Mouse (Mus musculus): ENCODE results near the gene Cabin1. TPM values are rescaled to one million over a fixed set of nuclear protein-coding genes. Genes with fewer than 3 reads are reported as not detected.

The Cabin1 gene
- polyA plus RNA-seq, 1 experiment from 2014 or later = 39.0 TPM

DNA sequence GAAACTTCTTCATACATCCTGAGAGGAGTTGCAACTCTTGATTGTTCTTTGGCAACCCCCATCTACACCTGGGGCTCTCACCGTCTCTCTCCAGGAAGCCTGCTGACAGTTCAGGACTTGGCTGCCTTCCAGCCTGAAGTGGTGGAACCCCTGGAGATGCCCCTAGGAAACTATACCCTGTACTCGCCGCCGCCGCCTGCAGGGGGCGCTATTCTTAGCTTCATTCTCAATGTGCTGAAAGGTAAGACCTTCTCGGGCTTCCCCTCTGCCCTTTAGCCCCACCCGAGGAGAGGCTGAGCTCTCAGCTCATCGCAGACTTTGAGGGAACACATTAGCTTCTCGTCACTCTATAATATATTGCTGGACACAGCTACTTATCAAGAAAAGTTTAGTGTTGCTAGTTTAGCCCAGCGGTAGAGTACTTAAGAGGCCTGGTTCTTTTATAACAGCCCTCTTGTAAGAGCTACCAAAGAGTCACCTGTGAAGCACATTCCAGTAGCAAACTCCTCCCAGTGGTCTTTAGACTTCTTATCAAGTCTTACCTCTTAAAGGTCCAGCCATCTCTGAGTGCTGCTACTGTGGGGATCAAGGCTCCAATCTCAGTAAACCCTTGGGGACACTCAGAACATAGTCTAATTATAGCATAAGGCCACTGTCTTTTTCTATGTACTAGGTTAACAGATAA, 158.8 kb downstream of the Cabin1 start:
- Histone ChIP-seq H3K36me3 (replicated peaks) (no peaks in the 10 kb centered on the region), H3K27ac (replicated peaks) (no peak overlapping the region), H3K4me1 (no peaks in the 10 kb centered on the region), H3K27me3 (replicated peaks; ENCODE audit: low read depth, poor library complexity, severe bottlenecking) (no peaks in the 10 kb centered on the region), H3K9me3 (no peaks in the 10 kb centered on the region), H3K4me3 (no peak overlapping the region)
- no peak for DNase-seq (ENCODE audit: low spot score)
- WGBS = 44% methylated on average over 11 of the region's 11 CpGs

DNA sequence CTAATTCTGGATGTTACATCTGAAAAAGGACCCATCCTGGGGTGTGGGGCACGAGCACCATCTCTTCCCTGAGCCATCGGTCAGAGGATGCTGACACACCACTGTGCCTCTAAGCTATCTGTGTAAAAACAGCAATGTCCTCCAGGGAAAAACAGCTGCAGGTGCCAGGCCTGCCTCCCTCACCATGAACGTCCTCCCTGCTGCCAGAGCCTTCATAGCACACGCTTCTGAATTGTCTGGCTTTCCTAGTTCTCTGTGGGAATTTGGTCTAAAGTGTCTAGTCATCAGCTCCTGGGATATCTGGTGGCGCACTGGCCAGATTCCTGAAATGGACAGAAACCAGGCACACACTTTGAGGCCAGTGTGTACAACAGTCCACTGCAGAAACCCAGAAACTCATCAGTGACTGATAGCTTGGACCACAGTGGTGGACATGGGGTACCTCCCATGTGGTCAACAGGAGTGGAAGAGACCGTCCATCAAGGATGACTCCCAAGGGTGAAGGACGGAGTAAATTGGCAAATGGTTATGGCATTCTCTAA, 163.9 kb downstream of the Cabin1 start:
- DNase-seq (ENCODE audit: low spot score) = no peak
- H3K27me3 ChIP-seq (replicated peaks; ENCODE audit: low read depth, poor library complexity, severe bottlenecking) = no peaks in the 10 kb centered on the region

More for the DNA sequence above, 163.9 kb downstream of the Cabin1 start:
- no peak overlapping the region for H3K27ac ChIP-seq (replicated peaks)
- H3K4me3 ChIP-seq = no peak overlapping the region
- H3K4me1 ChIP-seq = no peaks in the 10 kb centered on the region
- no peaks in the 10 kb centered on the region for H3K36me3 ChIP-seq (replicated peaks)
- H3K9me3 ChIP-seq = peaks cover 13% of the 10 kb centered on the region
- 88% methylated on average over 7 of the region's 7 CpGs for WGBS

Other genes starting within 250 kb of the Cabin1 start
- 297 and 303 TPM in 2 replicates for gene Snrpd3, start 246.8 kb downstream of the Cabin1 start, polyA plus RNA-seq (2016; fragmentation: Nextera tagmentation; extraction: Ambion mirVana)
- gene Gucd1, start 246.4 kb downstream of the Cabin1 start, polyA plus RNA-seq (2016; fragmentation: Nextera tagmentation; extraction: Ambion mirVana) = 30.0 and 31.9 TPM in 2 replicates
- 1.6 and 2.3 TPM in 2 replicates for gene Lrrc75b, start 204.0 kb downstream of the Cabin1 start, polyA plus RNA-seq (2016; fragmentation: Nextera tagmentation; extraction: Ambion mirVana)
- gene Ggt1, start 202.7 kb downstream of the Cabin1 start, polyA plus RNA-seq (2016; fragmentation: Nextera tagmentation; extraction: Ambion mirVana) = 1.5 and 2.3 TPM in 2 replicates
- gene Ggt5, start 175.0 kb downstream of the Cabin1 start, polyA plus RNA-seq (2016; fragmentation: Nextera tagmentation; extraction: Ambion mirVana) = 0.75 and 0.77 TPM in 2 replicates
- gene Susd2, start 120.3 kb downstream of the Cabin1 start, polyA plus RNA-seq (2016; fragmentation: Nextera tagmentation; extraction: Ambion mirVana) = 1.6 and 1.8 TPM in 2 replicates
- gene Ddt, start 9.1 kb upstream of the Cabin1 start, polyA plus RNA-seq (2016; fragmentation: Nextera tagmentation; extraction: Ambion mirVana) = 93.8 and 103 TPM in 2 replicates
- not detected in 2 replicates for gene Gm20441, start 16.6 kb upstream of the Cabin1 start, polyA plus RNA-seq (2016; fragmentation: Nextera tagmentation; extraction: Ambion mirVana)
- gene Gstt3, start 17.1 kb upstream of the Cabin1 start, polyA plus RNA-seq (2016; fragmentation: Nextera tagmentation; extraction: Ambion mirVana) = 2.4 and 4.3 TPM in 2 replicates
- gene Gstt1, start 34.2 kb upstream of the Cabin1 start, polyA plus RNA-seq (2016; fragmentation: Nextera tagmentation; extraction: Ambion mirVana) = 3.0 and 4.3 TPM in 2 replicates
- gene Gstt4, start 58.2 kb upstream of the Cabin1 start, polyA plus RNA-seq (2016; fragmentation: Nextera tagmentation; extraction: Ambion mirVana) = 0.21 TPM in 1 of 2 replicates, not detected in the other
- 6.8 and 8.5 TPM in 2 replicates for gene Gstt2, start 73.1 kb upstream of the Cabin1 start, polyA plus RNA-seq (2016; fragmentation: Nextera tagmentation; extraction: Ambion mirVana)
- gene Mif, start 95.9 kb upstream of the Cabin1 start, polyA plus RNA-seq (2016; fragmentation: Nextera tagmentation; extraction: Ambion mirVana) = 3,361 and 3,650 TPM in 2 replicates
- 2.3 and 3.0 TPM in 2 replicates for gene Derl3, start 129.1 kb upstream of the Cabin1 start, polyA plus RNA-seq (2016; fragmentation: Nextera tagmentation; extraction: Ambion mirVana)
- gene Smarcb1, start 157.3 kb upstream of the Cabin1 start, polyA plus RNA-seq (2016; fragmentation: Nextera tagmentation; extraction: Ambion mirVana) = 284 and 291 TPM in 2 replicates
- gene Chchd10, start 168.8 kb upstream of the Cabin1 start, polyA plus RNA-seq (2016; fragmentation: Nextera tagmentation; extraction: Ambion mirVana) = 8.4 and 9.6 TPM in 2 replicates
- 36.7 and 46.4 TPM in 2 replicates for gene Mmp11, start 172.2 kb upstream of the Cabin1 start, polyA plus RNA-seq (2016; fragmentation: Nextera tagmentation; extraction: Ambion mirVana)
- gene Gm867, start 176.3 kb upstream of the Cabin1 start, polyA plus RNA-seq (2016; fragmentation: Nextera tagmentation; extraction: Ambion mirVana) = 0.29 and 0.56 TPM in 2 replicates
- gene Vpreb3, start 178.7 kb upstream of the Cabin1 start, polyA plus RNA-seq (2016; fragmentation: Nextera tagmentation; extraction: Ambion mirVana) = 0.42 and 1.1 TPM in 2 replicates
- 0.10 TPM in 1 of 2 replicates, not detected in the other for gene Gm5134, start 190.2 kb upstream of the Cabin1 start, polyA plus RNA-seq (2016; fragmentation: Nextera tagmentation; extraction: Ambion mirVana)

Data from embryonic facial prominence, embryonic 10.5 days (tissue).